23 mouse cellular contexts compared by ENCODE assay signal in genomic region chr12:76185167-76185816, GRCm38 (mm10). TPM values are rescaled to one million over a fixed set of nuclear protein-coding genes. Genes with fewer than 3 reads are reported as not detected.
"Had no signal": no experiment of that assay in that cellular context is flagged by ENCODE, and none has a peak within 500 bp of the region (broad histone marks: within the 10 kb centered on the region; RNA-seq: fewer than 3 reads in every experiment).

No protein-coding gene starts in this region.

- H3K4me1 ChIP-seq: liver, embryonic 15.5 days; lung, embryonic 15.5 days; megakaryocyte, embryonic 14.5 days; midbrain, embryonic 10.5 days; midbrain, embryonic 13.5 days; neural tube, embryonic 13.5 days had no signal

- ATAC-seq: midbrain, embryonic 13.5 days; midbrain, embryonic 16.5 days had no signal

- H3K4me2 ChIP-seq: liver, embryonic 15.5 days; lung, embryonic 15.5 days; midbrain, embryonic 13.5 days; neural tube, embryonic 13.5 days had no signal

- H3K9me3 ChIP-seq: liver, embryonic 15.5 days; lung, embryonic 15.5 days; megakaryocyte, embryonic 14.5 days; midbrain, embryonic 10.5 days; midbrain, embryonic 13.5 days; neural tube, embryonic 13.5 days had no signal

- H3K27me3 ChIP-seq: liver, embryonic 15.5 days; lung, embryonic 15.5 days; midbrain, embryonic 13.5 days; neural tube, embryonic 13.5 days had no signal

- H3K36me3 ChIP-seq: liver, embryonic 15.5 days; lung, embryonic 15.5 days; midbrain, embryonic 10.5 days; midbrain, embryonic 13.5 days; neural tube, embryonic 13.5 days had no signal

- H3K4me3 ChIP-seq: left cerebral cortex, adult 2 months; liver, embryonic 15.5 days; lung, embryonic 15.5 days; megakaryocyte, embryonic 14.5 days; midbrain, embryonic 10.5 days; midbrain, embryonic 13.5 days; myocyte; neural tube, embryonic 13.5 days had no signal

- DNase-seq: kidney, adult 2 months; kidney, postnatal 10 days; kidney, postnatal 36 days; layer of hippocampus, postnatal 36 days; lung, adult 18-20 months; lung, postnatal 10 days; lung, postnatal 36 days; thymus, adult 2 months; thymus, postnatal 14 days; thymus, postnatal 4 days had no signal

- H3K27ac ChIP-seq: left cerebral cortex, adult 2 months; liver, embryonic 15.5 days; lung, embryonic 15.5 days; midbrain, embryonic 10.5 days; midbrain, embryonic 13.5 days; neural tube, embryonic 13.5 days; stomach, postnatal 0 days had no signal

- H3K9ac ChIP-seq: liver, embryonic 15.5 days; lung, embryonic 15.5 days; midbrain, embryonic 13.5 days; neural tube, embryonic 13.5 days had no signal

RNA-seq across cellular contexts. Expression of gene Esr2, which starts 8.2 kb away (rescaled TPM):
- total RNA-seq: liver, adult 2 months; monocyte, adult 5-6 weeks; neutrophil, adult 5-6 weeks had no signal
- polyA plus RNA-seq: liver, adult 2 months had no signal
